Mouse (Mus musculus) MEL (cell line): Measurements from ENCODE around the gene Mthfd2. TPM values are rescaled to one million over a fixed set of nuclear protein-coding genes. Genes with fewer than 3 reads are reported as not detected.

Experiments used
- DNase-seq: peaks from one replicate; pipeline ENCODE4 v3.0.0; 2011; ENCODE audit warnings: low read depth, low spot score
- H3K27ac ChIP-seq: 2 replicates; pipeline ENCODE4 v1.5.1; 2012; ENCODE audit warnings: low read depth, mild to moderate bottlenecking, control low read depth, low read length, moderate library complexity; ENCODE audit not compliant: control insufficient read depth
- H3K27me3 ChIP-seq, 2 experiments: fragments of 150-350 bp in 1 of 2; sonication (generic) in 1 of 2; 2 replicates each; pipeline ENCODE4 v1.6.1; 2012; ENCODE audit warnings: low read length in 2 of 2, mild to moderate bottlenecking in 2 of 2, improper control_type of control experiment in 1 of 2, moderate library complexity in 1 of 2; ENCODE audit not compliant: insufficient read depth in 2 of 2, control insufficient read depth in 1 of 2
- H3K36me3 ChIP-seq, 2 experiments: 2 replicates each; pipeline ENCODE4 v1.6.1; 2012 to 2014; ENCODE audit warnings: low read length in 2 of 2, improper control_type of control experiment in 1 of 2, inconsistent platforms in 1 of 2, mild to moderate bottlenecking in 1 of 2; ENCODE audit not compliant: insufficient read depth in 2 of 2, control insufficient read depth in 1 of 2
- H3K4me1 ChIP-seq, 2 experiments: fragments of 150-350 bp in 1 of 2; sonication (generic) in 1 of 2; 2 replicates each; pipeline ENCODE4 v1.6.1; 2012; ENCODE audit warnings: low read length in 2 of 2, improper control_type of control experiment in 1 of 2, mild to moderate bottlenecking in 1 of 2; ENCODE audit not compliant: insufficient read depth in 2 of 2, control insufficient read depth in 1 of 2
- H3K4me3 ChIP-seq, 2 experiments: fragments of 150-350 bp in 1 of 2; sonication (generic) in 1 of 2; 2 replicates each; pipeline ENCODE4 v1.5.1; 2012; ENCODE audit warnings: low read depth in 2 of 2, low read length in 2 of 2, mild to moderate bottlenecking in 2 of 2, moderate library complexity in 2 of 2, control low read depth in 1 of 2, improper control_type of control experiment in 1 of 2; ENCODE audit not compliant: control insufficient read depth in 1 of 2, insufficient read depth in 1 of 2
- H3K79me2 ChIP-seq: 2 replicates; pipeline ENCODE4 v1.6.1; 2012; ENCODE audit warnings: mild to moderate bottlenecking, low read length, moderate library complexity; ENCODE audit not compliant: control insufficient read depth, poor library complexity, insufficient read depth
- H3K9ac ChIP-seq: 2 replicates; pipeline ENCODE4 v1.6.1; 2012; ENCODE audit warnings: low read depth, mild to moderate bottlenecking, control low read depth, low read length, moderate library complexity; ENCODE audit not compliant: control insufficient read depth, poor library complexity, severe bottlenecking
- H3K9me3 ChIP-seq: fragments of 150-350 bp; sonication (generic); replicated peaks from 2 replicates; pipeline ENCODE4 v1.6.1; 2012; ENCODE audit warnings: mild to moderate bottlenecking, low read length, improper control_type of control experiment, moderate library complexity; ENCODE audit not compliant: insufficient read depth
- CHD1 ChIP-seq: IDR thresholded peaks from 2 replicates; pipeline ENCODE4 v1.6.1; 2012; ENCODE audit warnings: low read depth, mild to moderate bottlenecking, inconsistent platforms, low read length, improper control_type of control experiment
- CHD2 ChIP-seq: IDR thresholded peaks from 2 replicates; pipeline ENCODE4 v1.6.1; 2011; ENCODE audit warnings: low read length, improper control_type of control experiment
- CTCF ChIP-seq, 3 experiments: IDR thresholded peaks in 2 of 3; conservative IDR thresholded peaks in 1 of 3; 2 replicates each; pipeline ENCODE4 v1.5.1; 2011 to 2012; ENCODE audit warnings: low read length in 3 of 3, low read depth in 2 of 3, mild to moderate bottlenecking in 2 of 3, improper control_type of control experiment in 1 of 3, inconsistent platforms in 1 of 3, mixed read lengths in 1 of 3, moderate library complexity in 1 of 3; ENCODE audit not compliant: control insufficient read depth in 1 of 3, insufficient read depth in 1 of 3, poor library complexity in 1 of 3, severe bottlenecking in 1 of 3
- ELF1 ChIP-seq: IDR thresholded peaks from 2 replicates; pipeline ENCODE4 v1.6.1; 2014; ENCODE audit warnings: low read depth, mild to moderate bottlenecking, inconsistent platforms, low read length, improper control_type of control experiment, moderate library complexity
- ETS1 ChIP-seq: IDR thresholded peaks from 2 replicates; pipeline ENCODE4 v1.6.1; 2012; ENCODE audit warnings: low read depth, mild to moderate bottlenecking, inconsistent platforms, low read length, improper control_type of control experiment, moderate library complexity
- GABPA ChIP-seq: IDR thresholded peaks from 2 replicates; pipeline ENCODE4 v1.6.1; 2012; ENCODE audit warnings: low read depth, mild to moderate bottlenecking, inconsistent platforms, low read length, improper control_type of control experiment, moderate library complexity
- HCFC1 ChIP-seq: IDR thresholded peaks from 2 replicates; pipeline ENCODE4 v1.6.1; 2012; ENCODE audit warnings: low read depth, mild to moderate bottlenecking, inconsistent platforms, low read length, improper control_type of control experiment, moderate library complexity
- JUND ChIP-seq: IDR thresholded peaks from 2 replicates; pipeline ENCODE4 v1.6.1; 2011; ENCODE audit warnings: low read depth, mild to moderate bottlenecking, improper control_type of control experiment, low read length
- KAT2A ChIP-seq: conservative IDR thresholded peaks from 2 replicates; pipeline ENCODE4 v1.6.1; 2012; ENCODE audit warnings: low read depth, low read length, improper control_type of control experiment, inconsistent platforms
- MAFK ChIP-seq: IDR thresholded peaks from 2 replicates; pipeline ENCODE4 v1.6.1; 2011; ENCODE audit warnings: low read depth, mild to moderate bottlenecking, low read length, improper control_type of control experiment, borderline replicate concordance
- MAZ ChIP-seq: IDR thresholded peaks from 2 replicates; pipeline ENCODE4 v1.6.1; 2012; ENCODE audit warnings: low read depth, mild to moderate bottlenecking, inconsistent platforms, low read length, improper control_type of control experiment
- MEF2A ChIP-seq: IDR thresholded peaks from 2 replicates; pipeline ENCODE4 v1.6.1; 2014; ENCODE audit warnings: low read depth, mild to moderate bottlenecking, inconsistent platforms, low read length, improper control_type of control experiment; ENCODE audit not compliant: poor library complexity, insufficient replicate concordance, severe bottlenecking; ENCODE audit errors: extremely low read depth
- MYB ChIP-seq: IDR thresholded peaks from 2 replicates; pipeline ENCODE4 v1.6.1; 2011; ENCODE audit warnings: mild to moderate bottlenecking, low read depth, low read length, improper control_type of control experiment
- MYC ChIP-seq: IDR thresholded peaks from 2 replicates; pipeline ENCODE4 v1.6.1; 2011; ENCODE audit warnings: low read depth, mild to moderate bottlenecking, low read length, improper control_type of control experiment, moderate library complexity
- NRF1 ChIP-seq: IDR thresholded peaks from 2 replicates; pipeline ENCODE4 v1.6.1; 2014; ENCODE audit warnings: low read depth, mild to moderate bottlenecking, inconsistent platforms, low read length, improper control_type of control experiment, moderate library complexity; ENCODE audit not compliant: poor library complexity, insufficient read depth, severe bottlenecking
- POLR2A ChIP-seq, 2 experiments: IDR thresholded peaks; 2 replicates each; pipeline ENCODE4 v1.6.1; 2011 to 2012; ENCODE audit warnings: low read length in 2 of 2, mild to moderate bottlenecking in 2 of 2, control low read depth in 1 of 2, improper control_type of control experiment in 1 of 2, low read depth in 1 of 2, moderate library complexity in 1 of 2; ENCODE audit not compliant: control insufficient read depth in 1 of 2, insufficient read depth in 1 of 2, poor library complexity in 1 of 2
- POLR2AphosphoS5 ChIP-seq: IDR thresholded peaks from 2 replicates; pipeline ENCODE4 v1.6.1; 2012; ENCODE audit warnings: low read depth, borderline replicate concordance, mild to moderate bottlenecking, inconsistent platforms, low read length, moderate library complexity, mixed read lengths
- RAD21 ChIP-seq: IDR thresholded peaks from 2 replicates; pipeline ENCODE4 v1.6.1; 2011; ENCODE audit warnings: mild to moderate bottlenecking, low read depth, low read length, improper control_type of control experiment
- RCOR1 ChIP-seq: IDR thresholded peaks from 2 replicates; pipeline ENCODE4 v1.6.1; 2012; ENCODE audit warnings: low read depth, mild to moderate bottlenecking, inconsistent platforms, low read length, improper control_type of control experiment
- SIN3A ChIP-seq: IDR thresholded peaks from 2 replicates; pipeline ENCODE4 v1.6.1; 2012; ENCODE audit warnings: low read length, improper control_type of control experiment, inconsistent platforms
- SMC3 ChIP-seq: IDR thresholded peaks from 2 replicates; pipeline ENCODE4 v1.6.1; 2011; ENCODE audit warnings: low read depth, low read length, improper control_type of control experiment
- TBP ChIP-seq: IDR thresholded peaks from 2 replicates; pipeline ENCODE4 v1.8.0; 2011; ENCODE audit warnings: low read depth, low read length, improper control_type of control experiment
- TCF12 ChIP-seq: IDR thresholded peaks from 2 replicates; pipeline ENCODE4 v1.6.1; 2014; ENCODE audit warnings: low read depth, mild to moderate bottlenecking, inconsistent platforms, low read length, improper control_type of control experiment, moderate library complexity
- USF1 ChIP-seq: IDR thresholded peaks from 2 replicates; pipeline ENCODE4 v1.6.1; 2014; ENCODE audit warnings: low read depth, mild to moderate bottlenecking, inconsistent platforms, low read length, improper control_type of control experiment, moderate library complexity
- USF2 ChIP-seq, 2 experiments: IDR thresholded peaks; 2 replicates each; pipeline ENCODE4 v1.6.1; 2011 to 2012; ENCODE audit warnings: improper control_type of control experiment in 2 of 2, low read length in 2 of 2, borderline replicate concordance in 1 of 2, inconsistent platforms in 1 of 2, low read depth in 1 of 2, mild to moderate bottlenecking in 1 of 2; ENCODE audit not compliant: insufficient read depth in 1 of 2
- ZKSCAN1 ChIP-seq: IDR thresholded peaks from 2 replicates; pipeline ENCODE4 v1.6.1; 2012; ENCODE audit warnings: low read depth, mild to moderate bottlenecking, inconsistent platforms, low read length, improper control_type of control experiment, moderate library complexity
- ZMIZ1 ChIP-seq: IDR thresholded peaks from 2 replicates; pipeline ENCODE4 v1.6.1; 2012; ENCODE audit warnings: low read depth, mild to moderate bottlenecking, inconsistent platforms, low read length, improper control_type of control experiment, moderate library complexity
- ZNF384 ChIP-seq: IDR thresholded peaks from 2 replicates; pipeline ENCODE4 v1.6.1; 2012; ENCODE audit warnings: low read depth, mild to moderate bottlenecking, inconsistent platforms, low read length, improper control_type of control experiment
- polyA plus RNA-seq, 2 experiments: library from polyadenylated mRNA; stranded (reverse) in 1 of 2; unstranded in 1 of 2; fragments of >175 nt in 1 of 2; fragments of >200 nt in 1 of 2; gene quantifications; 2 replicates each; pipeline versions ENCODE4 v1.2.1 to v1.2.4; 2012; ENCODE audit warnings: low replicate concordance in 2 of 2, low read depth in 1 of 2; ENCODE audit not compliant: insufficient read length in 2 of 2, insufficient read depth in 1 of 2, missing spikeins in 1 of 2
- total RNA-seq: library from RNA; depleted of rRNA; stranded (reverse); fragments of 300-350 nt; gene quantifications from 2 replicates; pipeline ENCODE4 v1.2.3, GENCODE M21; 2012

Gene Mthfd2
- total and polyA plus RNA-seq, 3 experiments: 80.5 to 558 (median 219) TPM

DNA sequence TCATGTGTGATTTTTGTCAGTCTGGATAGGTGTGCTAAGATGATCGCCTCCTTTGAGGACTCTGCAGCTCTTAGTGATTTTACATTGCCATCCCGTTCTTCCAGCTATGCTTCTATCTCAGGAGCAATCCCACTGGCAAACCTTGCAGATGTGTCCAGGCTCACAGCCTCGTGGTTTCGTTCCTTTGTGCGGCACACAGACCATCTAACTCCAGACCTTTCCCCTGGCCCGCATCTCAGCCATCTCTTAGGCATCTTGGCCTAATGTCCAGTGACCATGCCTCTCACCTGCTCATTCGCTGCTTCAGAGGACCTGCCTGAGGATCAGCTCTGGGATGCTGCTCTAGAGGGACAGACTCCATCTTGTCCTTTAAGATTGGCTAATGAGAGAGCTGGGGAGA, 24.5 kb upstream of the Mthfd2 start:
- Histone ChIP-seq H3K4me3 (peak overlapping the region; percentile 84 to 94), H3K4me1 (peaks cover 17 to 33% of the 10 kb centered on the region in 2 experiments), H3K27me3 (no peaks in the 10 kb centered on the region), H3K9ac (peak overlapping the region; percentile 87), H3K36me3 (peaks cover 0 to 32% of the 10 kb centered on the region in 2 experiments; a peak in 2 of 4 replicates), H3K79me2 (peaks cover 16% of the 10 kb centered on the region), H3K27ac (peak overlapping the region; percentile 63), H3K9me3 (no peaks in the 10 kb centered on the region)
- no peak for DNase-seq
- TF ChIP-seq POLR2AphosphoS5: no peak
- TF ChIP-seq POLR2A (IDR thresholded peaks at IDR 0.05; ENCODE audit: control insufficient read depth in 1 of 2, insufficient read depth in 1 of 2, low read depth in 1 of 2, low read length in 2 of 2, poor library complexity in 1 of 2): 0 out of 4 replicates have a peak, but pooled peaks have one; percentile 2 to 32

DNA sequence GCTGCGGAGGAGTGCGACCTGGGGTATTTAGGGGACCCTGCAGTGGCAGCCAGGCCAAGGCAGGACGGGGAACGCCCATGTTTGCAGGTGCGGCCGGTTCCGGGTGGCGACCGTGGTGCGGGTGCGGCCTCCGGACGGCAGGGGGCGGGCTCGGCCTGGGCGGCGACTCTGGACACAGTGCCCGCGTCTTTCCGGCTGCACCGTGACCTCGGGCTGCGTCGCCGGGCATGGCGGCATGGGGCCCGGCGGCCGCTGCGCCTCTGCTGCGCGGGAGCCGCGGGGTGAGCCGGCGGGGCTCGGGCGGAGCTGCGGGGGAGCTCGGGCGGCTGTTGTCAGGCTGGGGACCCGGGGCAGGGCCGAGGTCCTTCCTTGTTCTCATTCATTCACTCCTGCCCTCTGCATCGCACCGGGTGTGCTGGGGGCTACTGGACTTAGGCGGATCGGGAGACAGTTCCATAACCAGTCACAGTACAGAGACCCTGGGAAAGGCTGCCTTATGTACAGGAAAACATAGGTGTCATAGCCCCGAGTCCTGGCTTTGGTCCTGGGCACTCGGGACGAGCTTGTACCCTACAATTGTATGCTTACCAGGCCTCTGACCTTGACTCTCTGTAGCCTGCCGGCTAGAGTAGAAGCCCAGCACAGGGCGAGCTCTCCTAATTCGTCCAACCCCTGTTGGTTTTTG, 23.7 kb upstream of the Mthfd2 start:
- H3K27me3 ChIP-seq: no peaks in the 10 kb centered on the region
- H3K4me1 ChIP-seq: peaks cover 17 to 33% of the 10 kb centered on the region in 2 experiments
- H3K9me3 ChIP-seq: no peaks in the 10 kb centered on the region
- H3K9ac ChIP-seq: peak overlapping the region; percentile 87
- peak overlapping the region; percentile 84 to 94 for H3K4me3 ChIP-seq
- peaks cover 0 to 32% of the 10 kb centered on the region in 2 experiments; a peak in 2 of 4 replicates for H3K36me3 ChIP-seq
- H3K27ac ChIP-seq: peak overlapping the region; percentile 63
- DNase-seq: peak; percentile 83
- peaks cover 16% of the 10 kb centered on the region for H3K79me2 ChIP-seq
- TF ChIP-seq MAZ: no peak
- peak; percentile 8; the same call in 1 of the 2 replicates for TF ChIP-seq TBP
- TF ChIP-seq MEF2A: peak; percentile 55; the same call in 1 of the 2 replicates
- no peak for TF ChIP-seq MAFK
- no peak for TF ChIP-seq USF2 (IDR thresholded peaks at IDR 0.05; ENCODE audit: borderline replicate concordance in 1 of 2, insufficient read depth in 1 of 2, low read depth in 1 of 2, low read length in 2 of 2)
- TF ChIP-seq ZMIZ1: peak; percentile 61; the same call in 1 of the 2 replicates
- no peak for TF ChIP-seq POLR2AphosphoS5
- TF ChIP-seq MYB: no peak
- TF ChIP-seq CTCF (IDR thresholded peaks at IDR 0.05 in 2 of 3, conservative IDR thresholded peaks at IDR 0.05 in 1 of 3; ENCODE audit: control insufficient read depth in 1 of 3, insufficient read depth in 1 of 3, low read depth in 2 of 3, low read length in 3 of 3, poor library complexity in 1 of 3, severe bottlenecking in 1 of 3): peak in 2 of 3 experiments; percentile 82 to 92; a peak in 5 of 6 replicates
- TF ChIP-seq CHD1: 0 out of 2 replicates have a peak, but pooled peaks have one; percentile 59
- TF ChIP-seq ZNF384: no peak
- peak; percentile 31 for TF ChIP-seq SMC3
- TF ChIP-seq MYC: no peak
- TF ChIP-seq JUND: no peak
- peak; percentile 86 to 99; a peak in 3 of 4 replicates for TF ChIP-seq POLR2A (IDR thresholded peaks at IDR 0.05; ENCODE audit: control insufficient read depth in 1 of 2, insufficient read depth in 1 of 2, low read depth in 1 of 2, low read length in 2 of 2, poor library complexity in 1 of 2)
- TF ChIP-seq ELF1: peak; percentile 88
- no peak for TF ChIP-seq NRF1
- no peak; the same call in 1 of the 2 replicates for TF ChIP-seq KAT2A
- TF ChIP-seq USF1: peak; percentile 42; the same call in 1 of the 2 replicates
- TF ChIP-seq CHD2: no peak
- TF ChIP-seq TCF12: peak; percentile 77
- TF ChIP-seq HCFC1: peak; percentile 87
- peak; percentile 86; the same call in 1 of the 2 replicates for TF ChIP-seq GABPA
- TF ChIP-seq RAD21: peak; percentile 17
- no peak for TF ChIP-seq ZKSCAN1
- TF ChIP-seq ETS1: 0 out of 2 replicates have a peak, but pooled peaks have one; percentile 29
- peak; percentile 80 for TF ChIP-seq SIN3A
- TF ChIP-seq RCOR1: no peak
